Comparison of ENCODE assay signal across 10 mouse cellular contexts in the genomic region with DNA sequence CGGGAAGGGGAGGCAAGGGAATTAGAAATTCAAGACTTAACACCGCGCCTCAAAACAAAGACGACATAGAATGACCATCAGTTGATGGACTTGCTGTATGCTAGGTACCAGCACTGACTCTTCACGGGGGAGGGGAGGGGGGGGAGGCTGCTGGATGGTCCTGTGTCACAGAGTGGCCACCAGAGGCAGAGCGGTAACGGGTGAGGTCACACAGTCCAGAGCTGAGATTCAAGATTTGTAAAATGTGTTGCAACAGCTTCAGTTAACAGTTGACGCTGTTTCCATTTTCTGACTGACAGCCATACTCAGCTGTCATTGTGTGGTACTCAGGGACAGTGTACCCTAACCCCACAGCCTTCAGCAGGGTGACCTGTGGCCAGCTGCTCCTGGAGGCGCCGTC. TPM values are rescaled to one million over a fixed set of nuclear protein-coding genes. Genes with fewer than 3 reads are reported as not detected.
A peak's percentile ranks its signal among the peaks of the same experiment; 100 is the strongest.
DNase-seq lines count a peak whose midpoint lies in the region; ATAC-seq and TF ChIP-seq lines count a peak whose summit lies in the region.
"Had no signal": no experiment of that assay in that cellular context is flagged by ENCODE, and none has a peak within 500 bp of the region (broad histone marks: within the 10 kb centered on the region; RNA-seq: fewer than 3 reads in every experiment).

No protein-coding gene starts in this region.

- no peaks in the 10 kb centered on the region for H3K27me3 ChIP-seq in kidney, embryonic 16.5 days (ENCODE audit: insufficient read depth, low read length)
- no peaks in the 10 kb centered on the region for H3K27me3 ChIP-seq in hindbrain, postnatal 0 days (ENCODE audit: insufficient read depth, low read length)
- H3K27me3 ChIP-seq in midbrain, postnatal 0 days (ENCODE audit: insufficient read depth, low read length) = no peaks in the 10 kb centered on the region
- H3K27me3 ChIP-seq: embryonic facial prominence, embryonic 15.5 days had no signal

- H3K4me1 ChIP-seq in kidney, embryonic 16.5 days (ENCODE audit: insufficient read depth, low read length) = peaks cover 15% of the 10 kb centered on the region
- H3K4me1 ChIP-seq in hindbrain, postnatal 0 days (ENCODE audit: insufficient read depth, low read length) = no peaks in the 10 kb centered on the region
- H3K4me1 ChIP-seq in midbrain, postnatal 0 days (ENCODE audit: insufficient read depth, low read length) = 0 out of 2 replicates have a peak, but pooled peaks cover 4% of the 10 kb centered on the region

- H3K4me3 ChIP-seq in kidney, embryonic 16.5 days (ENCODE audit: low read length) = peak overlapping the region; percentile 46; the same call in 1 of the 2 replicates
- no peak overlapping the region for H3K4me3 ChIP-seq in hindbrain, postnatal 0 days (ENCODE audit: low read length)
- H3K4me3 ChIP-seq in midbrain, postnatal 0 days (ENCODE audit: low read depth, low read length) = no peak overlapping the region
- H3K4me3 ChIP-seq in left cerebral cortex, adult 2 months = no peak overlapping the region

- H3K36me3 ChIP-seq in kidney, embryonic 16.5 days (ENCODE audit: insufficient read depth, low read length) = peaks cover 22% of the 10 kb centered on the region
- H3K36me3 ChIP-seq in hindbrain, postnatal 0 days (ENCODE audit: insufficient read depth, low read length) = peaks cover 51% of the 10 kb centered on the region
- H3K36me3 ChIP-seq in midbrain, postnatal 0 days (ENCODE audit: insufficient read depth, low read length) = peaks cover 49% of the 10 kb centered on the region

- DNase-seq in embryo, embryonic 10.5 days (ENCODE audit: low spot score) = peak; percentile 42
- no peak for DNase-seq in embryo, embryonic 10 days (ENCODE audit: low spot score)
- DNase-seq in kidney, postnatal 36 days = no peak
- DNase-seq in hindbrain, postnatal 0 days (ENCODE audit: low spot score) = peak; percentile 44
- peak; percentile 35 for DNase-seq in midbrain, postnatal 0 days (ENCODE audit: low spot score)
- no peak for DNase-seq in layer of hippocampus, adult 9-10 months (ENCODE audit: low spot score)
- no peak for DNase-seq in left cerebral cortex, adult 2 months (ENCODE audit: extremely low spot score in 1 of 2, low spot score in 2 of 2)

- 64% methylated on average over 10 of the region's 10 CpGs for WGBS in kidney, embryonic 16.5 days
- WGBS in hindbrain, postnatal 0 days = 59% methylated on average over 10 of the region's 10 CpGs
- 63% methylated on average over 10 of the region's 10 CpGs for WGBS in midbrain, postnatal 0 days

- peak; percentile 62 for TF ChIP-seq CTCF in hindbrain, postnatal 0 days (IDR thresholded peaks at IDR 0.05; ENCODE audit: low read depth)
- peak; percentile 60 for TF ChIP-seq CTCF in midbrain, postnatal 0 days (IDR thresholded peaks at IDR 0.05)
- no peak; the same call in 1 of the 2 replicates for TF ChIP-seq CTCF in left cerebral cortex, adult 2 months (IDR thresholded peaks at IDR 0.05)

- no peak overlapping the region for H3K27ac ChIP-seq in kidney, embryonic 16.5 days (ENCODE audit: low read length)
- no peak overlapping the region for H3K27ac ChIP-seq in hindbrain, postnatal 0 days
- no peak overlapping the region for H3K27ac ChIP-seq in midbrain, postnatal 0 days (ENCODE audit: low read depth, low read length)
- no peak overlapping the region for H3K27ac ChIP-seq in left cerebral cortex, adult 2 months
- H3K27ac ChIP-seq: embryonic facial prominence, embryonic 15.5 days had no signal

- H3K9me3 ChIP-seq in kidney, embryonic 16.5 days (ENCODE audit: low read length) = no peaks in the 10 kb centered on the region
- H3K9me3 ChIP-seq in hindbrain, postnatal 0 days (ENCODE audit: low read length) = no peaks in the 10 kb centered on the region
- no peaks in the 10 kb centered on the region for H3K9me3 ChIP-seq in midbrain, postnatal 0 days (ENCODE audit: low read length)
- H3K9me3 ChIP-seq: embryonic facial prominence, embryonic 15.5 days had no signal

- ATAC-seq in kidney, embryonic 16.5 days (ENCODE audit: low FRiP score, low TSS enrichment) = no peak
- no peak for ATAC-seq in hindbrain, postnatal 0 days
- no peak for ATAC-seq in midbrain, postnatal 0 days (ENCODE audit: low FRiP score)

- H3K9ac ChIP-seq in kidney, embryonic 16.5 days (replicated peaks; ENCODE audit: low read length) = no peak overlapping the region
- no peak overlapping the region for H3K9ac ChIP-seq in hindbrain, postnatal 0 days (replicated peaks; ENCODE audit: low read length)
- no peak overlapping the region for H3K9ac ChIP-seq in midbrain, postnatal 0 days (replicated peaks; ENCODE audit: low read length, poor library complexity, severe bottlenecking)
- H3K9ac ChIP-seq: embryonic facial prominence, embryonic 15.5 days had no signal

- peak overlapping the region; percentile 63 for H3K4me2 ChIP-seq in kidney, embryonic 16.5 days (replicated peaks; ENCODE audit: low read depth, low read length)
- no peak overlapping the region for H3K4me2 ChIP-seq in hindbrain, postnatal 0 days (ENCODE audit: low read depth, low read length)
- no peak overlapping the region for H3K4me2 ChIP-seq in midbrain, postnatal 0 days (ENCODE audit: low read depth, low read length, poor library complexity, severe bottlenecking)

- intact Hi-C loops in left cerebral cortex, adult 2 months (cut with DNase I) = no loop called here

RNA-seq across cellular contexts. Expression of a gene that starts 4.9 kb away (rescaled TPM):
- 79.3 and 82.9 TPM in 2 replicates for polyA plus RNA-seq in kidney, embryonic 16.5 days (2015; fragmentation: Nextera tagmentation; extraction: Ambion mirVana)
- total RNA-seq in hindbrain, postnatal 0 days (2014; rRNA removed) = 75.1 and 81.1 TPM in 2 replicates
- polyA plus RNA-seq in hindbrain, postnatal 0 days (2015; fragmentation: Nextera tagmentation; extraction: Ambion mirVana) = 48.2 and 49.1 TPM in 2 replicates
- total RNA-seq in midbrain, postnatal 0 days (2014; rRNA removed) = 43.8 and 72.8 TPM in 2 replicates
- polyA plus RNA-seq in midbrain, postnatal 0 days (2015; fragmentation: Nextera tagmentation; extraction: Ambion mirVana) = 42.0 and 44.9 TPM in 2 replicates
- total RNA-seq in left cerebral cortex, adult 2 months (2021) = 10 to 100 TPM; 30.4 to 30.7 TPM

RNA-seq across cellular contexts. Expression of a gene that starts 11.4 kb away (rescaled TPM):
- polyA plus RNA-seq in kidney, embryonic 16.5 days (2015; fragmentation: Nextera tagmentation; extraction: Ambion mirVana) = 0.16 TPM in 1 of 2 replicates, not detected in the other
- 1.7 and 3.2 TPM in 2 replicates for total RNA-seq in hindbrain, postnatal 0 days (2014; rRNA removed)
- polyA plus RNA-seq in hindbrain, postnatal 0 days (2015; fragmentation: Nextera tagmentation; extraction: Ambion mirVana) = 3.6 and 5.1 TPM in 2 replicates
- total RNA-seq in midbrain, postnatal 0 days (2014; rRNA removed) = 2.5 and 3.8 TPM in 2 replicates
- 3.7 and 4.0 TPM in 2 replicates for polyA plus RNA-seq in midbrain, postnatal 0 days (2015; fragmentation: Nextera tagmentation; extraction: Ambion mirVana)
- 1 to 10 TPM; 1.6 to 2.2 TPM for total RNA-seq in left cerebral cortex, adult 2 months (2021)
- total RNA-seq: neutrophil, adult 5-6 weeks had no signal

RNA-seq across cellular contexts. Expression of a gene that starts 23.3 kb away (rescaled TPM):
- 0.21 and 0.29 TPM in 2 replicates for polyA plus RNA-seq in kidney, embryonic 16.5 days (2015; fragmentation: Nextera tagmentation; extraction: Ambion mirVana)
- 0.78 and 1.6 TPM in 2 replicates for total RNA-seq in hindbrain, postnatal 0 days (2014; rRNA removed)
- polyA plus RNA-seq in hindbrain, postnatal 0 days (2015; fragmentation: Nextera tagmentation; extraction: Ambion mirVana) = 0.58 and 0.76 TPM in 2 replicates
- 0.90 and 3.2 TPM in 2 replicates for total RNA-seq in midbrain, postnatal 0 days (2014; rRNA removed)
- 0.32 and 0.44 TPM in 2 replicates for polyA plus RNA-seq in midbrain, postnatal 0 days (2015; fragmentation: Nextera tagmentation; extraction: Ambion mirVana)
- total RNA-seq in left cerebral cortex, adult 2 months (2021) = under 1 TPM; 0.40 to 0.52 TPM

RNA-seq across cellular contexts. Expression of a gene that starts 23.4 kb away (rescaled TPM):
- 6.1 and 6.8 TPM in 2 replicates for polyA plus RNA-seq in kidney, embryonic 16.5 days (2015; fragmentation: Nextera tagmentation; extraction: Ambion mirVana)
- total RNA-seq in hindbrain, postnatal 0 days (2014; rRNA removed) = 0.75 and 2.9 TPM in 2 replicates
- 4.0 and 4.4 TPM in 2 replicates for polyA plus RNA-seq in hindbrain, postnatal 0 days (2015; fragmentation: Nextera tagmentation; extraction: Ambion mirVana)
- total RNA-seq in midbrain, postnatal 0 days (2014; rRNA removed) = 2.1 and 2.7 TPM in 2 replicates
- polyA plus RNA-seq in midbrain, postnatal 0 days (2015; fragmentation: Nextera tagmentation; extraction: Ambion mirVana) = 3.8 and 3.9 TPM in 2 replicates
- 1 to 10 TPM; 7.9 to 9.3 TPM for total RNA-seq in left cerebral cortex, adult 2 months (2021)
- total RNA-seq: neutrophil, adult 5-6 weeks had no signal

RNA-seq across cellular contexts. Expression of a gene that starts 31.3 kb away (rescaled TPM):
- polyA plus RNA-seq in kidney, embryonic 16.5 days (2015; fragmentation: Nextera tagmentation; extraction: Ambion mirVana) = 41.5 and 44.2 TPM in 2 replicates
- total RNA-seq in hindbrain, postnatal 0 days (2014; rRNA removed) = 43.8 and 56.9 TPM in 2 replicates
- 49.5 and 52.8 TPM in 2 replicates for polyA plus RNA-seq in hindbrain, postnatal 0 days (2015; fragmentation: Nextera tagmentation; extraction: Ambion mirVana)
- total RNA-seq in midbrain, postnatal 0 days (2014; rRNA removed) = 43.7 and 46.2 TPM in 2 replicates
- polyA plus RNA-seq in midbrain, postnatal 0 days (2015; fragmentation: Nextera tagmentation; extraction: Ambion mirVana) = 54.4 and 54.6 TPM in 2 replicates
- total RNA-seq in left cerebral cortex, adult 2 months (2021) = 10 to 100 TPM; 31.1 to 42.5 TPM

Comparison
In these comparisons a context has a peak if more than half of its experiments do, and no peak if none do; other contexts are left out.
1. DNase-seq: peak in embryo, embryonic 10.5 days (single experiment), hindbrain, postnatal 0 days (single experiment) and midbrain, postnatal 0 days (single experiment); none in embryo, embryonic 10 days (single experiment), kidney, postnatal 36 days (0 of 2), layer of hippocampus, adult 9-10 months (single experiment) and left cerebral cortex, adult 2 months (0 of 2).